Mouse (Mus musculus) hindbrain, embryonic 15.5 days (tissue): Measurements from ENCODE around the gene Atp1a4. TPM values are rescaled to one million over a fixed set of nuclear protein-coding genes. Genes with fewer than 3 reads are reported as not detected.
A peak's percentile ranks its signal among the peaks of the same experiment; 100 is the strongest.

Experiments
- ATAC-seq: fragments of 200-750 bp; cut with Nextera tagmentation; 2 replicates; pipeline ENCODE4 v1.8.0; 2017; ENCODE audit warnings: low read depth, moderate number of reproducible peaks, moderate TSS enrichment; ENCODE audit not compliant: low FRiP score
- H3K27ac ChIP-seq: fragments of 300-500 bp; sonication (generic); replicated peaks from 2 replicates; pipeline ENCODE4 v1.5.1; 2015; ENCODE audit warnings: mild to moderate bottlenecking, inconsistent platforms
- H3K27me3 ChIP-seq: fragments of 300-500 bp; sonication (generic); 2 replicates; pipeline ENCODE4 v1.6.1; 2015; ENCODE audit warnings: control low read depth, inconsistent platforms
- H3K36me3 ChIP-seq: fragments of 300-500 bp; sonication (generic); 2 replicates; pipeline ENCODE4 v1.6.1; 2015; ENCODE audit warnings: control low read depth, inconsistent platforms
- H3K4me1 ChIP-seq: fragments of 300-500 bp; sonication (generic); replicated peaks from 2 replicates; pipeline ENCODE4 v1.6.1; 2015; ENCODE audit warnings: control low read depth, inconsistent platforms
- H3K4me2 ChIP-seq: fragments of 300-500 bp; sonication (generic); 2 replicates; pipeline ENCODE4 v1.6.1; 2015; ENCODE audit warnings: moderate library complexity, mild to moderate bottlenecking, inconsistent platforms
- H3K4me3 ChIP-seq: fragments of 300-500 bp; sonication (generic); 2 replicates; pipeline ENCODE4 v1.5.1; 2015; ENCODE audit warnings: mild to moderate bottlenecking, inconsistent platforms
- H3K9ac ChIP-seq: fragments of 300-500 bp; sonication (generic); 2 replicates; pipeline ENCODE4 v1.6.1; 2015; ENCODE audit warnings: inconsistent platforms
- H3K9me3 ChIP-seq: fragments of 300-500 bp; sonication (generic); 2 replicates; pipeline ENCODE4 v1.6.1; 2016; ENCODE audit warnings: control low read depth, inconsistent platforms
- WGBS: fragments of 180-500 bp; shearing (Covaris S2); methylation state at CpG from one replicate; pipeline ENCODE4 v1.1.7; 2015; 5-methylcytosine and 5-hydroxymethylcytosine counted together
- polyA plus RNA-seq: library from polyadenylated mRNA; unstranded; fragments of >200 nt; fragmentation: Nextera tagmentation; extraction: Ambion mirVana; gene quantifications from 2 replicates; pipeline ENCODE4 v1.2.1, GENCODE M21; 2015

The Atp1a4 gene
- polyA plus RNA-seq, 1 experiment from 2014 or later: 0.06 TPM

DNA sequence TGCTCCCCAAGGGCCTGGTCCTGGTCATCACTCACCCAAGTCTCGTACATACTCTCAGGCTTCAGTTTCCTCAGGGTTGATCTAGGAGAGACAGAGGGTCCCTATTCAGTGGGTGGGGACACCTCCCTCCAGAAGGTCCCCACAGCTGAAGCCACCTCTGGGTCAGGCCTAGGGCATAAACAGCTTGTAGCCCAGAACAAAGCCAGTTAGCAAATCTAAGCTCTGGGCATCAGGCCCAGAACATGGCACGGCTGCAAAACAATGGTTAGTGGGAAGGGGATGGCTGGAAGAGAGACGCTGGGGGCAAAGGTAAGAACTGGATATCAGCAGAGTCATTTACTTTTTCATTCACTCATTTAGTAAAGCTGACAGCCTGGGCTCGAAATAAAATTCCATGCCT is 44.4 kb downstream of the Atp1a4 start:
- 31% methylated on average over 4 of the region's 4 CpGs for WGBS
- peaks cover 26% of the 10 kb centered on the region for H3K4me1 ChIP-seq
- no peaks in the 10 kb centered on the region for H3K36me3 ChIP-seq
- no peak overlapping the region for H3K9ac ChIP-seq
- no peaks in the 10 kb centered on the region for H3K27me3 ChIP-seq
- H3K9me3 ChIP-seq: no peaks in the 10 kb centered on the region
- peak overlapping the region; percentile 16; the same call in 1 of the 2 replicates for H3K27ac ChIP-seq
- H3K4me2 ChIP-seq: no peak overlapping the region
- H3K4me3 ChIP-seq: no peak overlapping the region
- ATAC-seq: no peak

GRCm38 (mm10) chr1:172212776-172213175 is 45.4 kb downstream of the Atp1a4 start:
- Histone ChIP-seq H3K9me3 (no peaks in the 10 kb centered on the region), H3K36me3 (no peaks in the 10 kb centered on the region), H3K9ac (no peak overlapping the region), H3K4me1 (peaks cover 19% of the 10 kb centered on the region), H3K4me2 (no peak overlapping the region), H3K4me3 (no peak overlapping the region), H3K27me3 (no peaks in the 10 kb centered on the region), H3K27ac (no peak overlapping the region)
- WGBS: 55% methylated on average over 5 of the region's 5 CpGs
- no peak for ATAC-seq

- 8% methylated on average over 7 of the region's 7 CpGs for WGBS
- Histone ChIP-seq H3K4me1 (peaks cover 46% of the 10 kb centered on the region), H3K36me3 (no peaks in the 10 kb centered on the region), H3K4me3 (peak overlapping the region; percentile 72), H3K9me3 (no peaks in the 10 kb centered on the region), H3K27ac (peak overlapping the region; percentile 95), H3K27me3 (no peaks in the 10 kb centered on the region), H3K4me2 (peak overlapping the region; percentile 93), H3K9ac (peak overlapping the region; percentile 95)
- ATAC-seq: 0 out of 2 replicates have a peak, but pooled peaks have one; percentile 2
Measured at GRCm38 (mm10) chr1:172207111-172207584, 51.1 kb downstream of the Atp1a4 start.

DNA sequence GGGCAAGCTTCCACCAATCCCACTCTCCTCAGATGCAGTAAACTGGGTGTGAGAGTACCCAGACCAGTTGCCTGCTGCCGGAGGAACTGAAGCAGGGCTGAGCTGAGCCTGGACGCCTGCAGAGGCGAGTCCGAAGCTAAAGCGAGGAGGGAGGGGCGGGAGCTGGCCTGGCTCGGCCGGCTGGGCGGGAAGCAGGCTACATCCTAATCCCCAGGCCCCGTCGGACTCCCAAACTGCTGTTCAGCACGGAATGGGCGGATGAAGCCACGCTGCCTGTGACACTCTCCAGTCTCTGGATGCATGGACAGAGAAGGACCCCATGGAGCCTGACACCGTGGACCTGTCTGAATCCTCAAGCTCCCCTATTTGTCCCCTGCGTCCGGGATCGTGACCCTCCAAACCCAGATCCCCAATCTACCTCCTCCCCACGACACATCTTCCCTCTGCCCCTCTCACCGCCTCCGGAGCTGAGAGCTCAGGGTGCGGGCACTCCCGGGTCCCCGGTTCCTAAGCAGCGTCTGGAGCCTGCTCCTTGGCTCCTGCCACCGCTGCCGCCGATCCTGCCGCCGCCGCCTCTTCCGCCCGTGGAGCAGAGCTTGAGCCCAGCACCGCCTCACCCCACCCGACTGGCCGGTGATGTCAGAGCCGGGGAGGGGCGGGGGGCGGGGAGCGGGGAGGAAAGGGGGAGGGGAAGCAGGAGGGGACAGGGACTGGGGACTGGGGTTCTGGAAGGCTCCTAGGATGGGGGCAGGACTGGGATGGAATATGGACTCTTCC is 51.9 kb downstream of the Atp1a4 start, which contains the start of gene Pea15a:
TSS of gene Pea15a (minus strand) at position 664 of the 777 bp plus-strand sequence.
- Histone ChIP-seq H3K9me3 (no peaks in the 10 kb centered on the region), H3K4me3 (peak within 1 kb of the TSS; percentile 72), H3K27me3 (no peaks in the 10 kb centered on the region), H3K36me3 (no peaks in the 10 kb centered on the region), H3K9ac (peak within 1 kb of the TSS; percentile 95), H3K4me1 (peaks cover 55% of the 10 kb centered on the region), H3K4me2 (peak within 1 kb of the TSS; percentile 93), H3K27ac (peak within 1 kb of the TSS; percentile 95)
- ATAC-seq: peak; percentile 71
- under 1% methylated on average over 39 of the region's 40 CpGs for WGBS

DNA sequence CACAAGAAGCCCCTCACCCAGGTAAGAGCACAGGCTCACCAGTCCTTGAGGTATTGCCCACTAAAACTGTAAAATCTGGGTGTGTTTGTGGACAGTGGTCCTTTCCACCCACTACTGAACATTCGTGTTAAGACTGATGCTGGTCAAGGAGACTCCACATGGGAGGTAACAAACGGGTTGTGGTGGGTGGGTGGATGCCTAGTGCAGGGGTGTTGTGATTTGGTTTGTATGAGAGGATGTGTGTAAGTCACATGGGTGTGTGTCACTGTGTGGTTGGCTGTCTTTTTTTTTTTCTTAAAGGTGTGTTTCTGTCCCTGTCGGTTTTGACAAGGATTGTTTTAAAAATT is 52.5 kb downstream of the Atp1a4 start:
- Histone ChIP-seq H3K4me2 (peak overlapping the region; percentile 93), H3K4me3 (peak overlapping the region; percentile 72), H3K27ac (peak overlapping the region; percentile 95), H3K4me1 (peaks cover 61% of the 10 kb centered on the region), H3K9ac (peak overlapping the region; percentile 95), H3K9me3 (no peaks in the 10 kb centered on the region), H3K27me3 (no peaks in the 10 kb centered on the region), H3K36me3 (no peaks in the 10 kb centered on the region)
- ATAC-seq: no peak
- 4% methylated on average over 3 of the region's 3 CpGs for WGBS

- Histone ChIP-seq H3K36me3 (peaks cover 2% of the 10 kb centered on the region; the same call in 1 of the 2 replicates), H3K27ac (peak overlapping the region; percentile 95), H3K4me2 (peak overlapping the region; percentile 93), H3K9me3 (no peaks in the 10 kb centered on the region), H3K9ac (peak overlapping the region; percentile 95), H3K4me1 (peaks cover 67% of the 10 kb centered on the region), H3K27me3 (no peaks in the 10 kb centered on the region), H3K4me3 (peak overlapping the region; percentile 72)
- WGBS: 14% methylated on average over 15 of the region's 15 CpGs
- ATAC-seq: no peak
Measured at GRCm38 (mm10) chr1:172204814-172205740, 53.1 kb downstream of the Atp1a4 start.

GRCm38 (mm10) chr1:172204033-172204813 is 54.0 kb downstream of the Atp1a4 start:
- WGBS: 7% methylated on average over 9 of the region's 9 CpGs
- Histone ChIP-seq H3K27me3 (no peaks in the 10 kb centered on the region), H3K4me3 (peak overlapping the region; percentile 72), H3K9ac (peak overlapping the region; percentile 95), H3K4me1 (peaks cover 72% of the 10 kb centered on the region), H3K4me2 (peak overlapping the region; percentile 93), H3K36me3 (peaks cover 10% of the 10 kb centered on the region; the same call in 1 of the 2 replicates), H3K9me3 (no peaks in the 10 kb centered on the region), H3K27ac (peak overlapping the region; percentile 88)
- ATAC-seq: no peak

- no peaks in the 10 kb centered on the region for H3K9me3 ChIP-seq
- H3K36me3 ChIP-seq: peaks cover 15% of the 10 kb centered on the region
- H3K9ac ChIP-seq: peak overlapping the region; percentile 95; the same call in 1 of the 2 replicates
- H3K4me3 ChIP-seq: peak overlapping the region; percentile 72
- peaks cover 72% of the 10 kb centered on the region for H3K4me1 ChIP-seq
- H3K4me2 ChIP-seq: peak overlapping the region; percentile 93
- peak overlapping the region; percentile 88 for H3K27ac ChIP-seq
- ATAC-seq: no peak
- 4% methylated on average over 4 of the region's 4 CpGs for WGBS
- H3K27me3 ChIP-seq: no peaks in the 10 kb centered on the region
Measured at GRCm38 (mm10) chr1:172203566-172203965, 54.6 kb downstream of the Atp1a4 start.

DNA sequence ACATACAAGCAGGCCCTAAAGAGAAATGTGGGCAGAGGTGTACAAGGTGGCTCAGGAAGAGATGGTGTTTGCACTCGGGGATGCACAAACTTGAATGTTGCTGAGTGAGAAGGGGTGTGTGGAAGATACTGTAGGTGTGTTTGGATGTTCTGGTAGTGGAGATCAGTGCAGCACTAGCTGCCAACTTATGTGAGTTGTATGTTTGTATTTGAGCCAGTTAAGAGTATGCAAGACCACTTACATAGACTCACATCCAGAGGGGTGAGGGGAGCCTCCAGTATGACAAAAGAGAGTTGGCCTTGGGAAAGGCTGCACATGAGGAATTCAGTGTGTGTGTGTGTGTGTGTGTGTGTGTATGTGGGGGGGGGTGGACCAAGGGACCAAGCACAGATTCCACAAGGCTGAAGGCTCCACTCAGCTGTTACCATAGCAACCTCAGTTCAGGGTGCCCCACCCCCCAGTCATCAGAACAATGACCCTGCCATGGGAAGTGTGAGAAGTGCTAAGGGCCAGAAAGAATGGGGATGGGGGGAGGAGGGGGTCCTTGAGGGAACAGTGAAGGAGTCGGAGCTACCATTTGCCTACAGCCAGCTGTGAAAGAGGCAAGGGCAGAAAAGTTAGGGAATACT is 55.2 kb downstream of the Atp1a4 start:
- Histone ChIP-seq H3K4me1 (peaks cover 72% of the 10 kb centered on the region), H3K36me3 (peaks cover 21% of the 10 kb centered on the region), H3K4me3 (peak overlapping the region; percentile 72; the same call in 1 of the 2 replicates), H3K9me3 (no peaks in the 10 kb centered on the region), H3K27me3 (no peaks in the 10 kb centered on the region), H3K27ac (peak overlapping the region; percentile 88), H3K4me2 (peak overlapping the region; percentile 93), H3K9ac (0 out of 2 replicates have a peak overlapping the region, but pooled peaks have one; percentile 27)
- WGBS: 4% methylated on average over 2 of the region's 2 CpGs
- peak; percentile 10; the same call in 1 of the 2 replicates for ATAC-seq

- Histone ChIP-seq H3K4me3 (peak overlapping the region; percentile 23), H3K9ac (peak overlapping the region; percentile 27; the same call in 1 of the 2 replicates), H3K36me3 (peaks cover 28% of the 10 kb centered on the region), H3K9me3 (no peaks in the 10 kb centered on the region), H3K4me2 (peak overlapping the region; percentile 93), H3K27me3 (no peaks in the 10 kb centered on the region), H3K27ac (peak overlapping the region; percentile 88), H3K4me1 (peaks cover 71% of the 10 kb centered on the region)
- WGBS: 5% methylated on average over 14 of the region's 14 CpGs
- no peak for ATAC-seq
Measured at GRCm38 (mm10) chr1:172201967-172202880, 56.0 kb downstream of the Atp1a4 start.
